Mouse (Mus musculus): ENCODE measurements around the gene Dennd2d. TPM values are rescaled to one million over a fixed set of nuclear protein-coding genes. Genes with fewer than 3 reads are reported as not detected.

Dennd2d gene
- polyA plus RNA-seq, 1 experiment from 2014 or later = 1.4 TPM

DNA sequence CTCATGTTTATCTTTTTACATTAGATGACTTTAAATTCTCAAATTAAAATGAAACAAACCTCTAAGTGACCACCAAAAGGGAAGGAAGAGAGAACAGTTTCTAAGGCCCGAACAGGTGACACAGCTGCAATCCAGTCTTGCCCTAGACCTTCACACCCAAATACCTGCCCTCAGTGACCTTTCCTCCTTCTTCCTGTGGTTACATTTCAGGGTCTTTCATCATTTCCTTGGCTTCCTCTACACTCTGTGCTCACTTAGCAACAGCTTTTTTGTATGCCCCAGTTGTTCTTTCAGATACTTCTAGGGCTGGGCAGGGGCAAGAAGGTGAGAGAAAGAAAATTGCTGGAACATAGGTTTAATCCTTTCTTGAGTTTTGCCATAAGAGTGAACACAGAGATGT lies 17.5 kb upstream of the Dennd2d start:
- no peak for ATAC-seq (ENCODE audit: insufficient number of reproducible peaks, low FRiP score, low TSS enrichment, low read depth)
- H3K9ac ChIP-seq (ENCODE audit: low read length) = no peak overlapping the region
- DNase-seq (ENCODE audit: low spot score) = no peak
- H3K4me2 ChIP-seq (ENCODE audit: low read depth, severe bottlenecking) = no peak overlapping the region
- H3K9me3 ChIP-seq (ENCODE audit: control insufficient read depth, low read length) = no peaks in the 10 kb centered on the region
- no peaks in the 10 kb centered on the region for H3K4me1 ChIP-seq (ENCODE audit: control insufficient read depth, insufficient read depth, low read length)
- WGBS = 76% methylated on average over 1 of the region's 1 CpGs
- H3K27me3 ChIP-seq (ENCODE audit: control insufficient read depth, insufficient read depth, low read length) = no peaks in the 10 kb centered on the region
- no peak overlapping the region for H3K27ac ChIP-seq (replicated peaks; ENCODE audit: low read depth, low read length)
- no peak overlapping the region for H3K4me3 ChIP-seq (ENCODE audit: low read depth, low read length)
- no peaks in the 10 kb centered on the region for H3K36me3 ChIP-seq (ENCODE audit: control insufficient read depth, insufficient read depth, low read length)

DNA sequence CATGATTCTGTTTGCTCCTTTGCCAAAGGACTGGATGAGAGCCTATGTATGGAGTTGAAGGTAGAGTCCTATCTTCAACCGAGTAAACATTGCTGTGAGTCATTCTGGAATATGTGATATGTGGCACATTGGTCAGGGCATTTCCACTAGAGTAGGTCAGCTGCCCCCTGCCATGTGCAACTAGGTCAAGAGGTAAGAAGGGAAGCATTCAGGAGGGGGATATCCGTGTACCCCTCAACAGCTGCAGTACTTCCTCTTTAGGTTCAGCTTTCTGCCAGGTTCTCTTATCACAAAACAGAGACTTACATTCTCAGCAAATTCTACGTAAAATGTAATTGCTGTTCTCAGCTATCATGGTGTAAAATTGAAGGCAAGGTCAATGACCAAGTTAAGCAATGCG lies 8.0 kb upstream of the Dennd2d start:
- WGBS = 76% methylated on average over 4 of the region's 4 CpGs
- no peak overlapping the region for H3K4me3 ChIP-seq (ENCODE audit: low read depth, low read length)
- no peak for DNase-seq (ENCODE audit: low spot score)
- no peak overlapping the region for H3K27ac ChIP-seq (replicated peaks; ENCODE audit: low read depth, low read length)
- H3K9me3 ChIP-seq (ENCODE audit: control insufficient read depth, low read length) = no peaks in the 10 kb centered on the region
- H3K4me2 ChIP-seq (ENCODE audit: low read depth, severe bottlenecking) = no peak overlapping the region
- H3K9ac ChIP-seq (ENCODE audit: low read length) = no peak overlapping the region
- H3K4me1 ChIP-seq (ENCODE audit: control insufficient read depth, insufficient read depth, low read length) = no peaks in the 10 kb centered on the region
- H3K36me3 ChIP-seq (ENCODE audit: control insufficient read depth, insufficient read depth, low read length) = no peaks in the 10 kb centered on the region
- ATAC-seq (ENCODE audit: insufficient number of reproducible peaks, low FRiP score, low TSS enrichment, low read depth) = no peak
- no peaks in the 10 kb centered on the region for H3K27me3 ChIP-seq (ENCODE audit: control insufficient read depth, insufficient read depth, low read length)

DNA sequence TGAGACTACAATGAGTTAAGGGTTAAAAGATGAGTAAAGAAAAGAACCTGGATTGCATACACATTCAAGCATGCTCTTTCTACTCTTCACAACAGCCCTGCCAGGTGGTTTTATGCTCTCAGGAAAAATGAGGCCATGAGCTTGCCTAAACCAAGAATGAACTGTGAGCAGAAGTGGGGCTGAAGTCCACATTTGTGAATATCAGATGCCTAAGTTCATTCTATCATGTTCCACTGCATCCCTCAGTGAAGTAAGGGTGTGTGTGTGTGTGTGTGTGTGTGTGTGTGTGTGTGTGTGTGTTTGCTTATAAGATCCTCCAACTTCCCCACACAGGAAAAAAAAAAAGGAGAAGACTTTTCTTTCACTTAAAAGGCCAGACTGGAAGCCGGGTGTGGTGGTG lies 5.3 kb upstream of the Dennd2d start:
- WGBS = 80% methylated on average over 1 of the region's 1 CpGs
- ATAC-seq (ENCODE audit: insufficient number of reproducible peaks, low FRiP score, low TSS enrichment, low read depth) = no peak
- Histone ChIP-seq H3K36me3 (ENCODE audit: control insufficient read depth, insufficient read depth, low read length) (no peaks in the 10 kb centered on the region), H3K9ac (ENCODE audit: low read length) (no peak overlapping the region), H3K27ac (replicated peaks; ENCODE audit: low read depth, low read length) (no peak overlapping the region), H3K9me3 (ENCODE audit: control insufficient read depth, low read length) (no peaks in the 10 kb centered on the region), H3K27me3 (ENCODE audit: control insufficient read depth, insufficient read depth, low read length) (peaks cover 5% of the 10 kb centered on the region; the same call in 1 of the 2 replicates), H3K4me3 (ENCODE audit: low read depth, low read length) (no peak overlapping the region), H3K4me2 (ENCODE audit: low read depth, severe bottlenecking) (no peak overlapping the region), H3K4me1 (ENCODE audit: control insufficient read depth, insufficient read depth, low read length) (no peaks in the 10 kb centered on the region)
- DNase-seq (ENCODE audit: low spot score) = no peak

DNA sequence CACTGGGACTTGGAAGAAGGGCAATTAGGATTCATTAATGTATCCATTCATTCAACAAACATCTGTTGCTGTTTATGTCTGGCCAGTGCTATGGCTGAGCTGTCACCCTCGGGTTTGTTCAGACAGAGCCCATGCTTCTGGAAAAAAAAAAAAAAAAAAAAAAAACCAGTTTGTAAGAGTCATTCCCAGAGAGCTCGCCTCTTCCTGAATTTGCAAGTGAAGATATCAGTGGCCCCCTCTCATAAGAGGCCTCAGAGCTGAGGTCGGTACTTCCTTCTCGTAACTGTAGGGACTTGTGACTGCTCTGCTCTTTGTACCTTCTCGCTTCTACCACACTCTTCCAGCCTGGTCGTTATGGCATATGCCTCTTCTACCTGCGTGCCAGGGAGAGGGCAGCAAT lies 1.1 kb downstream of the Dennd2d start:
- DNase-seq (ENCODE audit: low spot score) (no peak), ATAC-seq (ENCODE audit: insufficient number of reproducible peaks, low FRiP score, low TSS enrichment, low read depth) (no peak)
- Histone ChIP-seq H3K4me3 (ENCODE audit: low read depth, low read length) (no peak overlapping the region), H3K9ac (ENCODE audit: low read length) (no peak overlapping the region), H3K4me1 (ENCODE audit: control insufficient read depth, insufficient read depth, low read length) (no peaks in the 10 kb centered on the region; the same call in 1 of the 2 replicates), H3K27me3 (ENCODE audit: control insufficient read depth, insufficient read depth, low read length) (peaks cover 8% of the 10 kb centered on the region; the same call in 1 of the 2 replicates), H3K27ac (replicated peaks; ENCODE audit: low read depth, low read length) (no peak overlapping the region), H3K36me3 (ENCODE audit: control insufficient read depth, insufficient read depth, low read length) (no peaks in the 10 kb centered on the region), H3K9me3 (ENCODE audit: control insufficient read depth, low read length) (no peaks in the 10 kb centered on the region), H3K4me2 (ENCODE audit: low read depth, severe bottlenecking) (no peak overlapping the region; the same call in 1 of the 2 replicates)
- 63% methylated on average over 7 of the region's 7 CpGs for WGBS

DNA sequence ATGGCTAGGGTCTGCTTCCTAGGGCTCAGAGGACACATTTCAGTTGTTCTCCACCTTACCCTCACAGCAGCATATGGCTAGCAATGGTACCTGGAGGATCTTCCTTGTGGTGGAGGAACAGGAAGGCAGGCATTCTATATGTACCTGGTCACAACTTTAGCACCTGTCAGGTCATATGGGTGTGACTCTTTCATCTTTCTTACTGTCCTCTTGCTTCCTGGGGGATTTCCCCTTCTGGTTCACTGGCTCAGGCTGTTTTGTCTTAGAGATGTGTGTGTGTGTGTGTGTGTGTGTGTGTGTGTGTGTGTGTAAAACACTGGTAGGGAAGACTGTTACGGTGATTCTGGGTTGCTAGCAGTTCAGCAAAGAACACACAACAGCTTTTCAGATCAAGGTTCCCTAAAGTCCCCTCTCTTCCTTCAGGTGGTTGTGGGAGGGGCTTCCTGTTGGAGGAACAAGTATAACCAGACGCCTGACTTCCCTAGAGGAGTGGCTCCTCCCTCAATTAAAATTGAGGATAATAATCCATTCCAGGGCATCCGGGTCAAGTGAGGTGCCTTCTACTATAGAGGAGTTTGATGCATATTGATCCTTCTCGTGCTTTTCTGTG lies 1.7 kb downstream of the Dennd2d start:
- WGBS = 74% methylated on average over 4 of the region's 4 CpGs
- Histone ChIP-seq H3K9ac (ENCODE audit: low read length) (no peak overlapping the region), H3K9me3 (ENCODE audit: control insufficient read depth, low read length) (no peaks in the 10 kb centered on the region), H3K36me3 (ENCODE audit: control insufficient read depth, insufficient read depth, low read length) (no peaks in the 10 kb centered on the region), H3K4me2 (ENCODE audit: low read depth, severe bottlenecking) (no peak overlapping the region), H3K4me3 (ENCODE audit: low read depth, low read length) (no peak overlapping the region), H3K27ac (replicated peaks; ENCODE audit: low read depth, low read length) (no peak overlapping the region), H3K27me3 (ENCODE audit: control insufficient read depth, insufficient read depth, low read length) (peaks cover 8% of the 10 kb centered on the region; the same call in 1 of the 2 replicates), H3K4me1 (ENCODE audit: control insufficient read depth, insufficient read depth, low read length) (no peaks in the 10 kb centered on the region; the same call in 1 of the 2 replicates)
- ATAC-seq (ENCODE audit: insufficient number of reproducible peaks, low FRiP score, low TSS enrichment, low read depth) (no peak), DNase-seq (ENCODE audit: low spot score) (no peak)

DNA sequence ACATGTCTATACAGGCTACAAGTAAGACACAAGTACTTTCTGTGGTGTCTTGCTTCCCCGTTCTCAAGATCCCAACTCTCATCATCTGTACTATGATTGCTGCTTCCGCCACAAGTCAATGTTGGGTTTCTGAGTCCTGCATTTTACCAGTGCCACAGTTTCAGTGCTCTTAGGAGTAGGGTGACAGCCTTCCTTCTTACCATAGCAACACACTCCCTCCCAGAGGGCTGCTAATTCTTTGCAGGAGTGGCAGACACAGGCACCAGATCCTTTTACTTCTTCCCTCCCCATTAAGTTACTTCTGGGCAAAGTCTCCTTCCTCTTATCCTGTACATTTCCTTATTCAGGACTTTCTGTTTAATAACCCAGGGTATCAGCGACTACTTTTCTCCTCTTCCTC lies 2.7 kb downstream of the Dennd2d start:
- H3K27ac ChIP-seq (replicated peaks; ENCODE audit: low read depth, low read length) = no peak overlapping the region
- DNase-seq (ENCODE audit: low spot score) (no peak), ATAC-seq (ENCODE audit: insufficient number of reproducible peaks, low FRiP score, low TSS enrichment, low read depth) (no peak)
- H3K36me3 ChIP-seq (ENCODE audit: control insufficient read depth, insufficient read depth, low read length) = no peaks in the 10 kb centered on the region
- H3K9me3 ChIP-seq (ENCODE audit: control insufficient read depth, low read length) = no peaks in the 10 kb centered on the region
- no peak overlapping the region for H3K9ac ChIP-seq (ENCODE audit: low read length)
- no peak overlapping the region for H3K4me3 ChIP-seq (ENCODE audit: low read depth, low read length)
- H3K4me2 ChIP-seq (ENCODE audit: low read depth, severe bottlenecking) = no peak overlapping the region
- no peaks in the 10 kb centered on the region; the same call in 1 of the 2 replicates for H3K4me1 ChIP-seq (ENCODE audit: control insufficient read depth, insufficient read depth, low read length)
- peaks cover 8% of the 10 kb centered on the region; the same call in 1 of the 2 replicates for H3K27me3 ChIP-seq (ENCODE audit: control insufficient read depth, insufficient read depth, low read length)
- WGBS = 94% methylated on average over 3 of the region's 3 CpGs

DNA sequence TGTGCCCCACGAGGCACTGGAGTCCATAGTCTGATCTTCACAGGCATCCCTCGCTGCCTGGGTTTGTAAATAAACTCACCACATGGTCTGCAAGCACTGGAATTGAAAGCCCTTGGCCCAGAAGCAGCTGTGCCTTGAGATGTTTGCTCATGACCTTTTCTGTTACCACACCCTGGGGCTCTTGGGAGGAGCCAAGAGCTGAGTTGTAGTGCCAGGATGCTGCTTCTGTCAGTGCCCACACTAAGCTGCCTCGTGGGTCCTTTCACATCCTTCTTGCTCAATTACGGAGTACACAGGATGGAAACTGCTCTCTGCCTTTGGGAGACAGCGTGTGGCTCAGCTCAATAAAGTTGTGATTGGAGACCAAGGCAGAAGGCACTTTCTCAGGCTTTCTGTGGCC lies 3.6 kb downstream of the Dennd2d start:
- H3K36me3 ChIP-seq (ENCODE audit: control insufficient read depth, insufficient read depth, low read length) = no peaks in the 10 kb centered on the region

DNA sequence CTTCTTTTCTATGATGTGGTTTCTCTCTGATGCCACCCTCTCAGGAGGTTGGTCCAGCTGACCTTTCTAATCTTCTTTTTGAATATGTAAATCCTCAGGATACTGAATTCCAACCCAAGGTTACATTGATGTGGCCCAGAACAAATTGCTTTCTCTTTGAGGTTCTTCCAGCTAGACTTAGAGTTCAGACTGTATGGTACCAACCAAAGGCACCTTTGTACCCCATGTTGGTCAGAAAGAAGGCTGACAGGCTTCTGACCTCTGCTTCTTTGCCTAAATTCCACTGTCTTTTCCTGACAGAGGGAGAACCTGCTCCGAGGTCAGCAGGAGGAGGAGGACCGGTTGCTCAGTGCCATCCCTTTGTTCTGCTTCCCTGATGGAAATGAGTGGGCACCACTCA lies 5.3 kb downstream of the Dennd2d start:
- Histone ChIP-seq H3K4me3 (ENCODE audit: low read depth, low read length) (no peak overlapping the region), H3K27me3 (ENCODE audit: control insufficient read depth, insufficient read depth, low read length) (no peaks in the 10 kb centered on the region), H3K9me3 (ENCODE audit: control insufficient read depth, low read length) (no peaks in the 10 kb centered on the region), H3K4me2 (ENCODE audit: low read depth, severe bottlenecking) (no peak overlapping the region), H3K27ac (replicated peaks; ENCODE audit: low read depth, low read length) (no peak overlapping the region), H3K36me3 (ENCODE audit: control insufficient read depth, insufficient read depth, low read length) (no peaks in the 10 kb centered on the region), H3K4me1 (ENCODE audit: control insufficient read depth, insufficient read depth, low read length) (no peaks in the 10 kb centered on the region; the same call in 1 of the 2 replicates), H3K9ac (ENCODE audit: low read length) (no peak overlapping the region)
- no peak for DNase-seq (ENCODE audit: low spot score)
- WGBS = 95% methylated on average over 2 of the region's 2 CpGs
- ATAC-seq (ENCODE audit: insufficient number of reproducible peaks, low FRiP score, low TSS enrichment, low read depth) = no peak

More for the DNA sequence above, 3.6 kb downstream of the Dennd2d start:
- Histone ChIP-seq H3K27ac (replicated peaks; ENCODE audit: low read depth, low read length) (no peak overlapping the region), H3K27me3 (ENCODE audit: control insufficient read depth, insufficient read depth, low read length) (peaks cover 8% of the 10 kb centered on the region; the same call in 1 of the 2 replicates), H3K4me2 (ENCODE audit: low read depth, severe bottlenecking) (no peak overlapping the region), H3K4me1 (ENCODE audit: control insufficient read depth, insufficient read depth, low read length) (no peaks in the 10 kb centered on the region; the same call in 1 of the 2 replicates), H3K4me3 (ENCODE audit: low read depth, low read length) (no peak overlapping the region), H3K9ac (ENCODE audit: low read length) (no peak overlapping the region), H3K9me3 (ENCODE audit: control insufficient read depth, low read length) (no peaks in the 10 kb centered on the region)
- 79% methylated on average over 5 of the region's 5 CpGs for WGBS
- no peak for ATAC-seq (ENCODE audit: insufficient number of reproducible peaks, low FRiP score, low TSS enrichment, low read depth)
- DNase-seq (ENCODE audit: low spot score) = no peak

DNA sequence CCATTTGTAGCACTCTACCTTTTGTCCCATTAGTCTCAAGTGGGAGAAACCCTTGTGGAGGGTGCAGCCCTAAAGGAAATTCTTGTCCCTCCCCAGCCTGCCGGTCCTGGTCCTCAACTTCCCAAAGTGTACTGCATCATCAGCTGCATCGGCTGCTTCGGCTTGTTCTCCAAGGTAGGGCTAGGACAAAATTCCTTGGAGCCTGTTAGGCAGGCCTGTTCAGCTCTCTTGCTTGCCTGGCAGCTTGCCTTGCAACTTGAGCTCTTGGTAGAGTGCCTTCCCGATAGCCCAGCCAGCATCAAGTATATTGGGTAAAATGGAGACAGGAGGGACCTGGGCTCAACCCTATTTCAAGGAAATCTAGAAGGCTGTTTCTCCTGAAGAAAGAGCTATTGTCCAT lies 8.0 kb downstream of the Dennd2d start:
- WGBS = 93% methylated on average over 4 of the region's 4 CpGs
- no peak for DNase-seq (ENCODE audit: low spot score)
- no peak overlapping the region for H3K9ac ChIP-seq (ENCODE audit: low read length)

More for the DNA sequence above, 8.0 kb downstream of the Dennd2d start:
- no peak overlapping the region for H3K27ac ChIP-seq (replicated peaks; ENCODE audit: low read depth, low read length)
- H3K4me2 ChIP-seq (ENCODE audit: low read depth, severe bottlenecking) = no peak overlapping the region
- H3K36me3 ChIP-seq (ENCODE audit: control insufficient read depth, insufficient read depth, low read length) = no peaks in the 10 kb centered on the region
- no peaks in the 10 kb centered on the region for H3K4me1 ChIP-seq (ENCODE audit: control insufficient read depth, insufficient read depth, low read length)
- no peaks in the 10 kb centered on the region for H3K9me3 ChIP-seq (ENCODE audit: control insufficient read depth, low read length)
- no peak overlapping the region for H3K4me3 ChIP-seq (ENCODE audit: low read depth, low read length)
- H3K27me3 ChIP-seq (ENCODE audit: control insufficient read depth, insufficient read depth, low read length) = no peaks in the 10 kb centered on the region
- no peak for ATAC-seq (ENCODE audit: insufficient number of reproducible peaks, low FRiP score, low TSS enrichment, low read depth)

Data from limb, embryonic 11.5 days (tissue).